Mouse (Mus musculus): ENCODE results near the gene Lsamp. TPM values are rescaled to one million over a fixed set of nuclear protein-coding genes. Genes with fewer than 3 reads are reported as not detected.

The Lsamp gene
- total and polyA plus RNA-seq, 2 experiments from 2014 or later, result 0.61 to 0.95 TPM

- TF ChIP-seq CTCF (IDR thresholded peaks at IDR 0.05; ENCODE audit: low read depth) (no peak), EP300 (IDR thresholded peaks at IDR 0.05; ENCODE audit: low read depth) (no peak)
- Histone ChIP-seq H3K36me3 (replicated peaks; ENCODE audit: control insufficient read depth, insufficient read depth, low read length) (no peaks in the 10 kb centered on the region), H3K4me3 (ENCODE audit: low read depth, low read length) (no peak overlapping the region), H3K9me3 (replicated peaks; ENCODE audit: control insufficient read depth, low read length) (no peaks in the 10 kb centered on the region), H3K4me1 (ENCODE audit: control insufficient read depth, insufficient read depth) (no peaks in the 10 kb centered on the region), H3K9ac (replicated peaks; ENCODE audit: low read depth, low read length) (no peak overlapping the region), H3K4me2 (ENCODE audit: low read depth, low read length) (no peak overlapping the region), H3K27ac (ENCODE audit: low read depth) (no peak overlapping the region), H3K27me3 (ENCODE audit: control insufficient read depth, insufficient read depth, low read length) (no peaks in the 10 kb centered on the region)
- ATAC-seq (ENCODE audit: insufficient read depth, low read depth) (no peak), DNase-seq (ENCODE audit: low spot score) (no peak)
- WGBS, result 85% methylated on average over 3 of the region's 3 CpGs
These were observed 1567.0 kb downstream of the Lsamp start for GRCm38 (mm10) chr16:41551164-41551563.

- Histone ChIP-seq H3K4me1 (ENCODE audit: control insufficient read depth, insufficient read depth) (no peaks in the 10 kb centered on the region), H3K4me2 (ENCODE audit: low read depth, low read length) (no peak overlapping the region), H3K9me3 (replicated peaks; ENCODE audit: control insufficient read depth, low read length) (no peaks in the 10 kb centered on the region), H3K9ac (replicated peaks; ENCODE audit: low read depth, low read length) (no peak overlapping the region), H3K4me3 (ENCODE audit: low read depth, low read length) (no peak overlapping the region), H3K27me3 (ENCODE audit: control insufficient read depth, insufficient read depth, low read length) (no peaks in the 10 kb centered on the region), H3K27ac (ENCODE audit: low read depth) (no peak overlapping the region), H3K36me3 (replicated peaks; ENCODE audit: control insufficient read depth, insufficient read depth, low read length) (no peaks in the 10 kb centered on the region)
- 29% methylated on average over 3 of the region's 3 CpGs for WGBS
- no peak for TF ChIP-seq CTCF (IDR thresholded peaks at IDR 0.05; ENCODE audit: low read depth)
- no peak for TF ChIP-seq EP300 (IDR thresholded peaks at IDR 0.05; ENCODE audit: low read depth)
- DNase-seq (ENCODE audit: low spot score), result no peak
- ATAC-seq (ENCODE audit: insufficient read depth, low read depth), result no peak
These were observed 1567.7 kb downstream of the Lsamp start for GRCm38 (mm10) chr16:41551851-41552262.

DNA sequence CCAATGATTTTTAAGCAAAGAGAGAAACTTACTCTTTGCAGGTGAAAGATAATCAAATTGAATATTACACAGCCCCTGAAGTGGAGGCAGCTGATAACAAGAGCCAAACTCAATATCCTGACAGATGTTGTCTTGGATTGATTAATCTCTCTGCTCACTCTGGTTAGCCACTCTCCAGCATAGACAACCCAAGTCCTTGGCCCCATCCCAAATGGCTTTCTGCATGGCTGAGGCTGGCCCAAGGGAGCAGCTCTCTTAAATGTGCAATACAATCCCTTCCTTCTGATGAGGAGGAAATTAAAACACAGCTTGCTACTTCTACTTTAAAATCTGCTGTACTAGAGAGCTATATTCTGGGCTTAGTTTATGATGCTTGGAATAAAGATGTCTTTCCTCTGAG is 1572.9 kb downstream of the Lsamp start:
- Histone ChIP-seq H3K36me3 (replicated peaks; ENCODE audit: control insufficient read depth, insufficient read depth, low read length) (no peaks in the 10 kb centered on the region), H3K27ac (ENCODE audit: low read depth) (no peak overlapping the region), H3K4me2 (ENCODE audit: low read depth, low read length) (no peak overlapping the region), H3K9ac (replicated peaks; ENCODE audit: low read depth, low read length) (no peak overlapping the region), H3K4me1 (ENCODE audit: control insufficient read depth, insufficient read depth) (no peaks in the 10 kb centered on the region), H3K27me3 (ENCODE audit: control insufficient read depth, insufficient read depth, low read length) (no peaks in the 10 kb centered on the region), H3K9me3 (replicated peaks; ENCODE audit: control insufficient read depth, low read length) (no peaks in the 10 kb centered on the region), H3K4me3 (ENCODE audit: low read depth, low read length) (no peak overlapping the region)
- ATAC-seq (ENCODE audit: insufficient read depth, low read depth) (no peak), DNase-seq (ENCODE audit: low spot score) (no peak)
- TF ChIP-seq CTCF (IDR thresholded peaks at IDR 0.05; ENCODE audit: low read depth), result no peak
- TF ChIP-seq EP300 (IDR thresholded peaks at IDR 0.05; ENCODE audit: low read depth), result no peak

DNA sequence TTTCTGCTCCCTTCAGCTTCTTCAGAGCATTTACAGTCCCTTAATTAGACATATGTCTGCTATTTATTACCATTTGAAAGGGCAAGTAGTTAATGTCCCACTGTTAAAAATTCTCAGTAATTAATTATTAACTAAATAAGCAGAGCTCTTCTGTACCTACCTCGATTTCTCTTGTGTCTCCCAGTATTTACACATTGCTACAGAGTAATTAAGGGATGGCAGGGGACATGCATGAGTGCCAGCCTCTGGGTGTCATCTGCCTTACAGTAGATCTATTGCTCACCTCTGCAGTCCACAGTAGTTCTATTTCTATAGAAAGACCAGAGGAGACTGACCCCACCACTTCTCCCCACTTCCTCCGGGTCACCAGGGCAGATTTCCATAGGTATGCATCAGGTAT is 1581.1 kb downstream of the Lsamp start:
- TF ChIP-seq EP300 (IDR thresholded peaks at IDR 0.05; ENCODE audit: low read depth) (no peak), CTCF (IDR thresholded peaks at IDR 0.05; ENCODE audit: low read depth) (no peak)
- no peak overlapping the region for H3K27ac ChIP-seq (ENCODE audit: low read depth)
- no peaks in the 10 kb centered on the region for H3K4me1 ChIP-seq (ENCODE audit: control insufficient read depth, insufficient read depth)
- no peak overlapping the region for H3K9ac ChIP-seq (replicated peaks; ENCODE audit: low read depth, low read length)
- H3K27me3 ChIP-seq (ENCODE audit: control insufficient read depth, insufficient read depth, low read length), result no peaks in the 10 kb centered on the region
- no peak overlapping the region for H3K4me2 ChIP-seq (ENCODE audit: low read depth, low read length)
- H3K36me3 ChIP-seq (replicated peaks; ENCODE audit: control insufficient read depth, insufficient read depth, low read length), result no peaks in the 10 kb centered on the region
- 44% methylated on average over 2 of the region's 2 CpGs for WGBS
- no peak for DNase-seq (ENCODE audit: low spot score)
- no peaks in the 10 kb centered on the region for H3K9me3 ChIP-seq (replicated peaks; ENCODE audit: control insufficient read depth, low read length)
- no peak for ATAC-seq (ENCODE audit: insufficient read depth, low read depth)
- no peak overlapping the region for H3K4me3 ChIP-seq (ENCODE audit: low read depth, low read length)

DNA sequence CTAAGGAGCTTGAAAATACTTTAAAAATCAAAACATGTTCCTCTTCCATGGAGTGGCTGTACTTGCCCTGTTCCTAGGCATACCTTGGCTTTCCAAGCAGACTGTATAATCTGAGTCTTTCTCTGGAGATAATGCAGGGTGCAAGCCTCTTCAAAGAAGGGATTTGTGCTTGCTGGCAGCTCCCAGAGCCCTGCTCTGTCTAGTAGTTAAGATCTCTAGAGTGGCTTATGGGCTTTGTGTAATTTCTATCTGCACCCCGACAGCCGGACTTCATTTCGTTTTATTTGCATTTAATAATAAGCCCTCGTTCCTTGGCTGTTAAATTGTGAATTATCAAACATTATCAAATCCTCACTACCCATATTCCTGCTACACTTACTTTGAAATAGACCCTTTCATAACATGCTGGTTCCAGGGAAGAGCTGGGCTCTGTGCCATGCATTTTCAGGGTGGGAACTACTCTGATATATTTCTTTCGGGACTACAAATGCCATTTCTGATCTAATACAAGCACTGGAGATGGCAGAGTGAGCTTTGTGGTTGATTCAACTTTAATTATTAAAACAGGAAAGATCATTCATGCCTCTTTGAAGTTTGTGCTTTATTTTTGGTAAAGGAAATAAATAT is 1604.6 kb downstream of the Lsamp start:
- WGBS, result 60% methylated on average over 5 of the region's 5 CpGs
- ATAC-seq (ENCODE audit: insufficient read depth, low read depth), result no peak

DNA sequence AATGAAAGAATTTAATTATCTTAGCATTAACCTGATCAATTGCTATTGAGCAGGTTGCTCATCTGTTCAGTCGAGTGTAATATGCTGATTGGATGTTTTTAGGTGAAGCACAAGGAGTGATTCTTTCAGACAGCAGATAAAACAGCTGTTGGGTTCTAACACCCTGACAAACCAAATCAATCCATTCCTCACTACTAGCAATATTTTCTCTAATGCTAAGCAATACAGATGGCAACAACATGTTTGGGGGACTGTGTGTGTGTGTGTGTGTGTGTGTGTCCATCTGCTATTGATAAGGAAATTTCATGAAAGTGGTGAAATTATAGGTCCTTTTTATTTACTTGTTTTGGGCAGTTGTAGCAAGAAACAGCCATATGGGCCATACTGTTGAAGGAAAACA is 1628.1 kb downstream of the Lsamp start:
- no peak overlapping the region for H3K4me3 ChIP-seq (ENCODE audit: low read depth, low read length)
- TF ChIP-seq CTCF (IDR thresholded peaks at IDR 0.05; ENCODE audit: low read depth), result no peak
- TF ChIP-seq EP300 (IDR thresholded peaks at IDR 0.05; ENCODE audit: low read depth), result no peak
- H3K36me3 ChIP-seq (replicated peaks; ENCODE audit: control insufficient read depth, insufficient read depth, low read length), result no peaks in the 10 kb centered on the region
- DNase-seq (ENCODE audit: low spot score), result no peak
- H3K27ac ChIP-seq (ENCODE audit: low read depth), result no peak overlapping the region
- H3K27me3 ChIP-seq (ENCODE audit: control insufficient read depth, insufficient read depth, low read length), result no peaks in the 10 kb centered on the region
- H3K9ac ChIP-seq (replicated peaks; ENCODE audit: low read depth, low read length), result no peak overlapping the region
- WGBS, result 34% methylated on average over 1 of the region's 1 CpGs
- no peak for ATAC-seq (ENCODE audit: insufficient read depth, low read depth)
- H3K4me1 ChIP-seq (ENCODE audit: control insufficient read depth, insufficient read depth), result no peaks in the 10 kb centered on the region
- H3K9me3 ChIP-seq (replicated peaks; ENCODE audit: control insufficient read depth, low read length), result no peaks in the 10 kb centered on the region
- H3K4me2 ChIP-seq (ENCODE audit: low read depth, low read length), result no peak overlapping the region

More for the DNA sequence above, 1604.6 kb downstream of the Lsamp start:
- Histone ChIP-seq H3K9me3 (replicated peaks; ENCODE audit: control insufficient read depth, low read length) (no peaks in the 10 kb centered on the region), H3K36me3 (replicated peaks; ENCODE audit: control insufficient read depth, insufficient read depth, low read length) (no peaks in the 10 kb centered on the region), H3K27me3 (ENCODE audit: control insufficient read depth, insufficient read depth, low read length) (no peaks in the 10 kb centered on the region), H3K4me1 (ENCODE audit: control insufficient read depth, insufficient read depth) (no peaks in the 10 kb centered on the region), H3K9ac (replicated peaks; ENCODE audit: low read depth, low read length) (no peak overlapping the region), H3K4me2 (ENCODE audit: low read depth, low read length) (no peak overlapping the region), H3K27ac (ENCODE audit: low read depth) (no peak overlapping the region), H3K4me3 (ENCODE audit: low read depth, low read length) (no peak overlapping the region)
- DNase-seq (ENCODE audit: low spot score), result no peak
- TF ChIP-seq EP300 (IDR thresholded peaks at IDR 0.05; ENCODE audit: low read depth), result no peak
- no peak for TF ChIP-seq CTCF (IDR thresholded peaks at IDR 0.05; ENCODE audit: low read depth)
